Mouse (Mus musculus) layer of hippocampus, adult 8-10 months (tissue): ENCODE measurements around the gene Mllt1. TPM values are rescaled to one million over a fixed set of nuclear protein-coding genes. Genes with fewer than 3 reads are reported as not detected.
"Not testable (repeated sequence)": the region's sequence is repeated elsewhere in the genome, so short reads cannot be mapped to it uniquely, and the experiment has no call there.

ENCODE experiments used
- DNase-seq, 2 experiments: peaks; one replicate each; pipeline ENCODE4 v3.0.0; 2022; ENCODE audit warnings: low spot score in 2 of 2
- total RNA-seq, 4 experiments: library from RNA; stranded (reverse); gene quantifications; 2 replicates each; pipeline ENCODE4 v1.2.4; 2022

Mllt1 gene
- total RNA-seq, 4 experiments from 2014 or later, result 73.9 to 92.9 (median 80.6) TPM

- DNase-seq, result no peak
Measured at GRCm38 (mm10) chr17:56936731-56937130, 1.5 kb upstream of the Mllt1 start.

GRCm38 (mm10) chr17:56934545-56935330 is 477 bp downstream of the Mllt1 start:
- peak in 1 of 2 experiments; percentile 19 for DNase-seq

- no peak for DNase-seq
Measured at GRCm38 (mm10) chr17:56933395-56933794, 1.8 kb downstream of the Mllt1 start.

- no peak for DNase-seq
Measured at GRCm38 (mm10) chr17:56930026-56930425, 5.2 kb downstream of the Mllt1 start.

GRCm38 (mm10) chr17:56929530-56929929 is 5.7 kb downstream of the Mllt1 start:
- DNase-seq, result no peak

- DNase-seq, result no peak
Measured at GRCm38 (mm10) chr17:56929101-56929500, 6.1 kb downstream of the Mllt1 start.

- no peak for DNase-seq
Measured at GRCm38 (mm10) chr17:56925998-56926397, 9.2 kb downstream of the Mllt1 start.

GRCm38 (mm10) chr17:56919725-56920124 is 15.5 kb downstream of the Mllt1 start:
- DNase-seq, result no peak

GRCm38 (mm10) chr17:56917166-56917565 is 18.0 kb downstream of the Mllt1 start:
- DNase-seq, result no peak

GRCm38 (mm10) chr17:56913444-56913843 is 21.8 kb downstream of the Mllt1 start:
- no peak for DNase-seq

- no peak for DNase-seq
Measured at GRCm38 (mm10) chr17:56913023-56913422, 22.2 kb downstream of the Mllt1 start.

GRCm38 (mm10) chr17:56909764-56910163 is 25.5 kb downstream of the Mllt1 start:
- DNase-seq, result not testable (repeated sequence)

- no peak for DNase-seq
Measured at GRCm38 (mm10) chr17:56907887-56908286, 27.3 kb downstream of the Mllt1 start.

- DNase-seq, result no peak
Measured at GRCm38 (mm10) chr17:56907096-56907495, 28.1 kb downstream of the Mllt1 start.

GRCm38 (mm10) chr17:56906166-56906565 is 29.0 kb downstream of the Mllt1 start:
- no peak for DNase-seq

- DNase-seq, result no peak
Measured at GRCm38 (mm10) chr17:56902698-56903097, 32.5 kb downstream of the Mllt1 start.

- peak; percentile 74 to 87 for DNase-seq
Measured at GRCm38 (mm10) chr17:56897630-56898195, 37.5 kb downstream of the Mllt1 start.

GRCm38 (mm10) chr17:56896513-56897129 is 38.6 kb downstream of the Mllt1 start:
- peak; percentile 43 to 50 for DNase-seq

GRCm38 (mm10) chr17:56895368-56895918 is 39.8 kb downstream of the Mllt1 start:
- DNase-seq, result no peak

GRCm38 (mm10) chr17:56890018-56890417 is 45.2 kb downstream of the Mllt1 start:
- no peak for DNase-seq

GRCm38 (mm10) chr17:56888050-56888449 is 47.2 kb downstream of the Mllt1 start:
- DNase-seq, result no peak

- no peak for DNase-seq
Measured at GRCm38 (mm10) chr17:56884809-56885208, 50.4 kb downstream of the Mllt1 start.
